Mouse (Mus musculus) E14TG2a.4 (cell line): ENCODE results near the gene Tnfsf8.

Experiments used
- CTCF ChIP-seq: conservative IDR thresholded peaks from 2 replicates; pipeline ENCODE4 v1.5.1; 2014; ENCODE audit warnings: low read length
- NANOG ChIP-seq: IDR thresholded peaks from 2 replicates; pipeline ENCODE4 v1.6.1; 2014; ENCODE audit warnings: borderline replicate concordance, low read length, mixed read lengths
- POU5F1 ChIP-seq: IDR thresholded peaks from 2 replicates; pipeline ENCODE4 v1.6.1; 2014; ENCODE audit warnings: low read length, borderline replicate concordance

DNA sequence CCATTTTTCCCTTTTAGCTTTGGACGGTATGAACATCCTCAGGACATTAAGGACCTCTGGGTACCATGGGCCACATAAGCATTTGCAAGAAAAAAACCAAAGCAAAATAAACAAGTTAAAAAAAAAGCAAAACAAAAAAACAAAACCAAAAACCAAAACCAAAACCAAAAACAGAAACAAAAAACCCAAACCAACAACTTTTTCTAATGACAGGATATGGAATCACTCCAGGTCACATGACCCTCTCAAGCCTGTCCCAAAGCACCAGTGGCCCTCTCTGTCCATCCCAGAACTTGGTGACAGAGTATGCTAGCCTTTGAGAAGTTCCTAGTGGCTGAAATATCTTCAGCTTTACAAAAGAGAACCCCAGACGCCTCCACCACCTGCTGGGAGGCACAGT, 15.4 kb downstream of the Tnfsf8 start:
- no peak for TF ChIP-seq CTCF
- no peak for TF ChIP-seq POU5F1
- TF ChIP-seq NANOG, result no peak
